Mouse (Mus musculus): ENCODE results near the gene Fgd3. TPM values are rescaled to one million over a fixed set of nuclear protein-coding genes. Genes with fewer than 3 reads are reported as not detected.

Gene Fgd3
- total RNA-seq, 2 experiments from 2014 or later = 3.1 to 3.4 TPM

- ATAC-seq (replicated peaks; ENCODE audit: low FRiP score, poor library complexity, severe bottlenecking) = peak; percentile 4; the same call in 1 of the 2 replicates
Measured at GRCm38 (mm10) chr13:49341831-49342722, 22.0 kb upstream of the Fgd3 start.

- peak; percentile 88 for ATAC-seq (replicated peaks; ENCODE audit: low FRiP score, poor library complexity, severe bottlenecking)
Measured at GRCm38 (mm10) chr13:49341012-49341830, 21.1 kb upstream of the Fgd3 start, which contains the start of gene Bicd2. TSS of gene Bicd2 (plus strand) at chr13:49341585.

- ATAC-seq (replicated peaks; ENCODE audit: low FRiP score, poor library complexity, severe bottlenecking) = no peak
Measured at GRCm38 (mm10) chr13:49338893-49339546, 18.9 kb upstream of the Fgd3 start.

GRCm38 (mm10) chr13:49335077-49335982 lies 15.2 kb upstream of the Fgd3 start:
- no peak for ATAC-seq (replicated peaks; ENCODE audit: low FRiP score, poor library complexity, severe bottlenecking)

GRCm38 (mm10) chr13:49333250-49333649 lies 13.1 kb upstream of the Fgd3 start:
- ATAC-seq (replicated peaks; ENCODE audit: low FRiP score, poor library complexity, severe bottlenecking) = peak; percentile 59

- no peak for ATAC-seq (replicated peaks; ENCODE audit: low FRiP score, poor library complexity, severe bottlenecking)
Measured at GRCm38 (mm10) chr13:49328101-49328500, 8.0 kb upstream of the Fgd3 start.

GRCm38 (mm10) chr13:49326246-49327206 lies 6.4 kb upstream of the Fgd3 start:
- ATAC-seq (replicated peaks; ENCODE audit: low FRiP score, poor library complexity, severe bottlenecking) = no peak

GRCm38 (mm10) chr13:49324871-49325270 lies 4.8 kb upstream of the Fgd3 start:
- ATAC-seq (replicated peaks; ENCODE audit: low FRiP score, poor library complexity, severe bottlenecking) = no peak

- ATAC-seq (replicated peaks; ENCODE audit: low FRiP score, poor library complexity, severe bottlenecking) = no peak
Measured at GRCm38 (mm10) chr13:49322739-49323138, 2.6 kb upstream of the Fgd3 start.

GRCm38 (mm10) chr13:49322169-49322568 lies 2.1 kb upstream of the Fgd3 start:
- no peak for ATAC-seq (replicated peaks; ENCODE audit: low FRiP score, poor library complexity, severe bottlenecking)

- ATAC-seq (replicated peaks; ENCODE audit: low FRiP score, poor library complexity, severe bottlenecking) = no peak
Measured at GRCm38 (mm10) chr13:49321452-49321851, 1.3 kb upstream of the Fgd3 start.

- ATAC-seq (replicated peaks; ENCODE audit: low FRiP score, poor library complexity, severe bottlenecking) = no peak
Measured at GRCm38 (mm10) chr13:49320514-49320913, 403 bp upstream of the Fgd3 start.

GRCm38 (mm10) chr13:49317914-49318313 lies 2.2 kb downstream of the Fgd3 start:
- no peak for ATAC-seq (replicated peaks; ENCODE audit: low FRiP score, poor library complexity, severe bottlenecking)

- ATAC-seq (replicated peaks; ENCODE audit: low FRiP score, poor library complexity, severe bottlenecking) = no peak
Measured at GRCm38 (mm10) chr13:49317508-49317907, 2.6 kb downstream of the Fgd3 start.

- no peak for ATAC-seq (replicated peaks; ENCODE audit: low FRiP score, poor library complexity, severe bottlenecking)
Measured at GRCm38 (mm10) chr13:49316386-49317162, 3.5 kb downstream of the Fgd3 start.

- no peak for ATAC-seq (replicated peaks; ENCODE audit: low FRiP score, poor library complexity, severe bottlenecking)
Measured at GRCm38 (mm10) chr13:49311642-49312041, 8.5 kb downstream of the Fgd3 start.

GRCm38 (mm10) chr13:49309501-49309900 lies 10.6 kb downstream of the Fgd3 start:
- ATAC-seq (replicated peaks; ENCODE audit: low FRiP score, poor library complexity, severe bottlenecking) = no peak
